Mouse (Mus musculus) midbrain, embryonic 11.5 days (tissue): Measurements from ENCODE around the gene Sec14l3. TPM values are rescaled to one million over a fixed set of nuclear protein-coding genes. Genes with fewer than 3 reads are reported as not detected.

Source experiments
- ATAC-seq: fragments of 200-750 bp; cut with Nextera tagmentation; 2 replicates; pipeline ENCODE4 v1.8.0; 2017; ENCODE audit warnings: moderate TSS enrichment, moderate library complexity; ENCODE audit not compliant: low FRiP score
- DNase-seq: peaks from one replicate; pipeline ENCODE4 v3.0.0; 2015; ENCODE audit warnings: low spot score; ENCODE audit errors: missing footprints
- H3K27ac ChIP-seq: fragments of 300-500 bp; sonication (generic); 2 replicates; pipeline ENCODE4 v1.5.1; 2014; ENCODE audit warnings: low read depth, low read length
- H3K27me3 ChIP-seq: fragments of 300-500 bp; sonication (generic); 2 replicates; pipeline ENCODE4 v1.6.1; 2014; ENCODE audit warnings: mild to moderate bottlenecking, low read length, moderate library complexity, mixed read lengths; ENCODE audit not compliant: control insufficient read depth, insufficient read depth
- H3K36me3 ChIP-seq: fragments of 300-500 bp; sonication (generic); 2 replicates; pipeline ENCODE4 v1.6.1; 2014; ENCODE audit warnings: mild to moderate bottlenecking, low read length, moderate library complexity, mixed read lengths; ENCODE audit not compliant: control insufficient read depth, insufficient read depth
- H3K4me1 ChIP-seq: fragments of 300-500 bp; sonication (generic); 2 replicates; pipeline ENCODE4 v1.6.1; 2014; ENCODE audit warnings: low read length; ENCODE audit not compliant: control insufficient read depth, insufficient read depth
- H3K4me2 ChIP-seq: fragments of 300-500 bp; sonication (generic); 2 replicates; pipeline ENCODE4 v1.6.1; 2014; ENCODE audit warnings: mild to moderate bottlenecking, moderate library complexity
- H3K4me3 ChIP-seq: fragments of 300-500 bp; sonication (generic); 2 replicates; pipeline ENCODE4 v1.5.1; 2014; ENCODE audit warnings: low read depth, low read length
- H3K9ac ChIP-seq: fragments of 300-500 bp; sonication (generic); 2 replicates; pipeline ENCODE4 v1.6.1; 2014; ENCODE audit warnings: low read length
- H3K9me3 ChIP-seq: fragments of 300-500 bp; sonication (generic); 2 replicates; pipeline ENCODE4 v1.6.1; 2016; ENCODE audit warnings: low read length; ENCODE audit not compliant: control insufficient read depth
- WGBS: fragments of 180-500 bp; shearing (Covaris S2); extraction: QIAGEN DNeasy Blood & Tissue Kit; methylation state at CpG from one replicate; pipeline ENCODE4 v1.1.7; 2014; 5-methylcytosine and 5-hydroxymethylcytosine counted together
- polyA plus RNA-seq: library from polyadenylated mRNA; unstranded; fragments of >200 nt; fragmentation: Nextera tagmentation; extraction: Ambion mirVana; gene quantifications from 2 replicates; pipeline ENCODE4 v1.2.1, GENCODE M21; 2014

The Sec14l3 gene
- polyA plus RNA-seq, 1 experiment from 2014 or later: not detected

GRCm38 (mm10) chr11:4033471-4033870, 31.2 kb upstream of the Sec14l3 start:
- DNase-seq (no peak), ATAC-seq (no peak)
- Histone ChIP-seq H3K4me1 (no peaks in the 10 kb centered on the region), H3K27me3 (no peaks in the 10 kb centered on the region), H3K27ac (no peak overlapping the region), H3K36me3 (no peaks in the 10 kb centered on the region), H3K9ac (no peak overlapping the region), H3K4me3 (no peak overlapping the region), H3K9me3 (no peaks in the 10 kb centered on the region), H3K4me2 (no peak overlapping the region)
- WGBS: 71% methylated on average over 7 of the region's 7 CpGs

- Histone ChIP-seq H3K27me3 (no peaks in the 10 kb centered on the region), H3K27ac (no peak overlapping the region), H3K4me1 (no peaks in the 10 kb centered on the region), H3K4me3 (no peak overlapping the region), H3K4me2 (no peak overlapping the region), H3K9me3 (no peaks in the 10 kb centered on the region), H3K36me3 (no peaks in the 10 kb centered on the region), H3K9ac (no peak overlapping the region)
- ATAC-seq (no peak), DNase-seq (no peak)
- WGBS: 88% methylated on average over 4 of the region's 4 CpGs
Observed at GRCm38 (mm10) chr11:4034169-4034568, 30.5 kb upstream of the Sec14l3 start.

- no peak overlapping the region for H3K4me2 ChIP-seq
- H3K9me3 ChIP-seq: no peaks in the 10 kb centered on the region
- no peaks in the 10 kb centered on the region for H3K27me3 ChIP-seq
- no peak overlapping the region for H3K27ac ChIP-seq
- H3K9ac ChIP-seq: no peak overlapping the region
- 67% methylated on average over 18 of the region's 18 CpGs for WGBS
- no peak for ATAC-seq
- H3K4me3 ChIP-seq: no peak overlapping the region
- H3K36me3 ChIP-seq: no peaks in the 10 kb centered on the region
- H3K4me1 ChIP-seq: no peaks in the 10 kb centered on the region
- DNase-seq: no peak
Observed at GRCm38 (mm10) chr11:4035116-4035892, 29.3 kb upstream of the Sec14l3 start.

- ATAC-seq (no peak), DNase-seq (no peak)
- Histone ChIP-seq H3K9me3 (no peaks in the 10 kb centered on the region), H3K27me3 (no peaks in the 10 kb centered on the region), H3K27ac (no peak overlapping the region), H3K9ac (no peak overlapping the region), H3K36me3 (no peaks in the 10 kb centered on the region), H3K4me1 (no peaks in the 10 kb centered on the region), H3K4me3 (no peak overlapping the region), H3K4me2 (no peak overlapping the region)
- WGBS: 90% methylated on average over 6 of the region's 6 CpGs
Observed at GRCm38 (mm10) chr11:4035916-4036315, 28.7 kb upstream of the Sec14l3 start.

GRCm38 (mm10) chr11:4036365-4037084, 28.1 kb upstream of the Sec14l3 start:
- H3K4me3 ChIP-seq: no peak overlapping the region
- no peaks in the 10 kb centered on the region for H3K27me3 ChIP-seq
- no peak overlapping the region for H3K4me2 ChIP-seq
- WGBS: 77% methylated on average over 9 of the region's 9 CpGs
- no peak overlapping the region for H3K27ac ChIP-seq
- ATAC-seq: no peak
- no peaks in the 10 kb centered on the region for H3K4me1 ChIP-seq
- no peaks in the 10 kb centered on the region for H3K36me3 ChIP-seq
- no peaks in the 10 kb centered on the region for H3K9me3 ChIP-seq
- DNase-seq: no peak
- H3K9ac ChIP-seq: no peak overlapping the region

- Histone ChIP-seq H3K9ac (no peak overlapping the region), H3K4me1 (no peaks in the 10 kb centered on the region), H3K27me3 (no peaks in the 10 kb centered on the region), H3K27ac (no peak overlapping the region), H3K4me2 (no peak overlapping the region), H3K9me3 (no peaks in the 10 kb centered on the region), H3K4me3 (no peak overlapping the region), H3K36me3 (no peaks in the 10 kb centered on the region)
- 91% methylated on average over 4 of the region's 4 CpGs for WGBS
- ATAC-seq: no peak
- no peak for DNase-seq
Observed at GRCm38 (mm10) chr11:4039951-4040350, 24.7 kb upstream of the Sec14l3 start.

- no peak overlapping the region for H3K9ac ChIP-seq
- no peak for ATAC-seq
- no peaks in the 10 kb centered on the region for H3K36me3 ChIP-seq
- H3K27ac ChIP-seq: no peak overlapping the region
- H3K4me1 ChIP-seq: no peaks in the 10 kb centered on the region
- H3K4me2 ChIP-seq: no peak overlapping the region
- no peak for DNase-seq
- H3K9me3 ChIP-seq: no peaks in the 10 kb centered on the region
- no peak overlapping the region for H3K4me3 ChIP-seq
- WGBS: 82% methylated on average over 6 of the region's 6 CpGs
- H3K27me3 ChIP-seq: no peaks in the 10 kb centered on the region
Observed at GRCm38 (mm10) chr11:4041123-4041625, 23.5 kb upstream of the Sec14l3 start.

- 87% methylated on average over 7 of the region's 7 CpGs for WGBS
- no peak overlapping the region for H3K4me3 ChIP-seq
- H3K36me3 ChIP-seq: no peaks in the 10 kb centered on the region
- ATAC-seq (no peak), DNase-seq (no peak)
- H3K27me3 ChIP-seq: no peaks in the 10 kb centered on the region
- no peak overlapping the region for H3K27ac ChIP-seq
- no peaks in the 10 kb centered on the region for H3K4me1 ChIP-seq
- H3K9ac ChIP-seq: no peak overlapping the region
- H3K4me2 ChIP-seq: no peak overlapping the region
- H3K9me3 ChIP-seq: no peaks in the 10 kb centered on the region
Observed at GRCm38 (mm10) chr11:4043081-4043480, 21.6 kb upstream of the Sec14l3 start.

- no peaks in the 10 kb centered on the region for H3K27me3 ChIP-seq
- no peak for ATAC-seq
Observed at GRCm38 (mm10) chr11:4046526-4046925, 18.1 kb upstream of the Sec14l3 start.

More at GRCm38 (mm10) chr11:4046526-4046925, 18.1 kb upstream of the Sec14l3 start:
- H3K9me3 ChIP-seq: no peaks in the 10 kb centered on the region
- 72% methylated on average over 5 of the region's 5 CpGs for WGBS
- DNase-seq: no peak
- H3K4me2 ChIP-seq: no peak overlapping the region
- H3K4me3 ChIP-seq: no peak overlapping the region
- H3K27ac ChIP-seq: no peak overlapping the region
- H3K9ac ChIP-seq: no peak overlapping the region
- no peaks in the 10 kb centered on the region for H3K36me3 ChIP-seq
- no peaks in the 10 kb centered on the region for H3K4me1 ChIP-seq
